Mouse (Mus musculus): ENCODE data around the gene Ndufaf3. TPM values are rescaled to one million over a fixed set of nuclear protein-coding genes. Genes with fewer than 3 reads are reported as not detected.
"Not testable (repeated sequence)": the region's sequence is repeated elsewhere in the genome, so short reads cannot be mapped to it uniquely, and the experiment has no call there.

Gene Ndufaf3
- 59.8 and 65.9 TPM in 2 replicates for total RNA-seq (2021)
- long read RNA-seq, transcript Ndufaf3-201 (5 exons, 1,487 nt), result major isoform, 37 of 39 reads
- long read RNA-seq, partial matches to known transcripts, result 1 of 39 reads
- long read RNA-seq, other reads (novel, unspliced or antisense), result 0 of 39 reads

- peak; percentile 96 for DNase-seq
Observed at GRCm38 (mm10) chr9:108566815-108567776, at the start of gene Ndufaf3. Ndufaf3 (minus strand) TSS chr9:108567434.

- no peak for DNase-seq
Observed at GRCm38 (mm10) chr9:108611488-108611887, 44.3 kb upstream of the Ndufaf3 start.

- DNase-seq, result no peak
Observed at GRCm38 (mm10) chr9:108608889-108609288, 41.7 kb upstream of the Ndufaf3 start.

- DNase-seq, result not testable (repeated sequence)
Observed at GRCm38 (mm10) chr9:108607929-108608328, 40.7 kb upstream of the Ndufaf3 start.

GRCm38 (mm10) chr9:108601986-108602385 is 34.8 kb upstream of the Ndufaf3 start:
- DNase-seq, result no peak

GRCm38 (mm10) chr9:108600011-108600410 is 32.8 kb upstream of the Ndufaf3 start:
- no peak for DNase-seq

- no peak for DNase-seq
Observed at GRCm38 (mm10) chr9:108599021-108599566, 31.9 kb upstream of the Ndufaf3 start.

- DNase-seq, result peak; percentile 74
Observed at GRCm38 (mm10) chr9:108596998-108597764, 29.9 kb upstream of the Ndufaf3 start, which contains the start of gene P4htm. P4htm (minus strand) TSS chr9:108597667.

- DNase-seq, result no peak
Observed at GRCm38 (mm10) chr9:108594354-108594753, 27.1 kb upstream of the Ndufaf3 start.

GRCm38 (mm10) chr9:108591462-108591861 is 24.2 kb upstream of the Ndufaf3 start:
- DNase-seq, result no peak

GRCm38 (mm10) chr9:108589229-108589628 is 22.0 kb upstream of the Ndufaf3 start:
- DNase-seq, result no peak

GRCm38 (mm10) chr9:108587571-108588180 is 20.4 kb upstream of the Ndufaf3 start:
- DNase-seq, result peak; percentile 58

GRCm38 (mm10) chr9:108579344-108579690 is 12.1 kb upstream of the Ndufaf3 start:
- DNase-seq, result peak; percentile 54

- peak; percentile 93 for DNase-seq
Observed at GRCm38 (mm10) chr9:108578545-108579343, 11.5 kb upstream of the Ndufaf3 start, which contains the start of gene Wdr6. Wdr6 (minus strand) TSS chr9:108578739.

- peak; percentile 55 for DNase-seq
Observed at GRCm38 (mm10) chr9:108577934-108578544, 10.8 kb upstream of the Ndufaf3 start.

GRCm38 (mm10) chr9:108577025-108577424 is 9.8 kb upstream of the Ndufaf3 start:
- DNase-seq, result no peak

GRCm38 (mm10) chr9:108575321-108576297 is 8.4 kb upstream of the Ndufaf3 start:
- peak; percentile 7 for DNase-seq

GRCm38 (mm10) chr9:108574921-108575320 is 7.7 kb upstream of the Ndufaf3 start:
- no peak for DNase-seq
